Mouse (Mus musculus): ENCODE data around the gene Prex1. TPM values are rescaled to one million over a fixed set of nuclear protein-coding genes. Genes with fewer than 3 reads are reported as not detected.

Prex1 gene
- total RNA-seq, 4 experiments from 2014 or later: 91.7 to 98.3 (median 95.8) TPM

DNA sequence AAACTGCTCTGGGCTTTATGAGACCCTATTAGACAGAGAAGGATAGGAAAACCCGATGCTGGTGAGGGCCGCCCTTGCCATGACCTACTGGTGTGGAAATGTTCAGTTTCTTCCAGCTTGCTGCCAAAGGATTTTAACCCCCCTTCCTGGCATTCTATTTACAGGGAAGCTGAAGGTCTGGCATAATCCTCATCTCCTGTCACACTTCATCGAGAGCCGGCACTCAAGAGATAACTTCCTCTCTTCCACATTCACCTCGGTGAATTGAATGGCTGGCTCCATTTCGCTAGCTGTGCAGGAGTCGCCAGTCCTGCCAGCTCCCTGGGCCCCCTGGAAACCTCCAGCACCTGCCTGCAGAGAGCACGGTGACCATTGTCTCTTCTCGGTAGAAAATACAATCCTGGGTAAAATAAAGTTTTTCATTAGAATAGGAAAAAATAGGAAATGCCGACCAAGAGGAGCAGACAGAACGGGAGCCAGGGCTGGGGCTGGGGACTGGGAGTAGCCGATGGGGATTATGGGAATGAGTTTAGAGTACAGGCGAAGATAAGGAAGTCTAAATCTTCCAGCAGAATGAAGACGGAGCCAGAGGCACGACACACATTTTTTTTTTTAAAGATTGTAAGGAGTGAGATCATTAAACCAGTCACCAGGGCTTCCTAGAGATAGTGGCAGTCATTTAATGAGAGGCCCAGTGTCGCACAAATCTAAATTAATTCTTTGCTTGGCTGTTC, 191.6 kb downstream of the Prex1 start:
- no peak for DNase-seq (ENCODE audit: low spot score in 2 of 2)

GRCm38 (mm10) chr2:166521461-166521860, 192.2 kb downstream of the Prex1 start:
- DNase-seq (ENCODE audit: low spot score in 2 of 2): no peak

GRCm38 (mm10) chr2:166520536-166520935, 193.1 kb downstream of the Prex1 start:
- DNase-seq (ENCODE audit: low spot score in 2 of 2): no peak

GRCm38 (mm10) chr2:166517392-166518174, 196.0 kb downstream of the Prex1 start:
- peak in 1 of 2 experiments; percentile 28 for DNase-seq (ENCODE audit: low spot score in 2 of 2)

GRCm38 (mm10) chr2:166516818-166517353, 196.7 kb downstream of the Prex1 start:
- no peak for DNase-seq (ENCODE audit: low spot score in 2 of 2)

Other genes starting within 250 kb of the Prex1 start
- 1 to 10 TPM; 4.4 to 8.1 (median 6.1) TPM for gene Trp53rkb, start 78.7 kb upstream of the Prex1 start, total RNA-seq (2022)
- gene Arfgef2, start 91.8 kb upstream of the Prex1 start, total RNA-seq (2022): 10 to 100 TPM; 60.0 to 78.0 (median 67.7) TPM
- 10 to 100 TPM; 55.4 to 61.0 (median 58.1) TPM for gene Cse1l, start 192.2 kb upstream of the Prex1 start, total RNA-seq (2022)